Mouse (Mus musculus) kidney, embryonic 16.5 days (tissue): ENCODE data around the gene Hoxb8. TPM values are rescaled to one million over a fixed set of nuclear protein-coding genes. Genes with fewer than 3 reads are reported as not detected.

Experiments used
- ATAC-seq: fragments of 200-750 bp; cut with Nextera tagmentation; 2 replicates; pipeline ENCODE4 v1.8.0; 2017; ENCODE audit warnings: moderate TSS enrichment; ENCODE audit not compliant: low FRiP score, low TSS enrichment
- H3K27ac ChIP-seq: fragments of 300-500 bp; sonication (generic); 2 replicates; pipeline ENCODE4 v1.5.1; 2014; ENCODE audit warnings: low read length
- H3K27me3 ChIP-seq: fragments of 300-500 bp; sonication (generic); 2 replicates; pipeline ENCODE4 v1.6.1; 2014; ENCODE audit warnings: low read length, control low read depth, mixed read lengths; ENCODE audit not compliant: insufficient read depth
- H3K36me3 ChIP-seq: fragments of 300-500 bp; sonication (generic); 2 replicates; pipeline ENCODE4 v1.6.1; 2014; ENCODE audit warnings: low read length, control low read depth, mixed read lengths; ENCODE audit not compliant: insufficient read depth
- H3K4me1 ChIP-seq: fragments of 300-500 bp; sonication (generic); 2 replicates; pipeline ENCODE4 v1.6.1; 2014; ENCODE audit warnings: low read length, control low read depth, mixed read lengths; ENCODE audit not compliant: insufficient read depth
- H3K4me2 ChIP-seq: fragments of 300-500 bp; sonication (generic); replicated peaks from 2 replicates; pipeline ENCODE4 v1.6.1; 2014; ENCODE audit warnings: low read depth, low read length
- H3K4me3 ChIP-seq: fragments of 300-500 bp; sonication (generic); 2 replicates; pipeline ENCODE4 v1.5.1; 2014; ENCODE audit warnings: mild to moderate bottlenecking, low read length
- H3K9ac ChIP-seq: fragments of 300-500 bp; sonication (generic); replicated peaks from 2 replicates; pipeline ENCODE4 v1.6.1; 2014; ENCODE audit warnings: low read length
- H3K9me3 ChIP-seq: fragments of 300-500 bp; sonication (generic); 2 replicates; pipeline ENCODE4 v1.6.1; 2016; ENCODE audit warnings: low read length, control low read depth
- WGBS: fragments of 180-500 bp; shearing (Covaris S2); extraction: QIAGEN DNeasy Blood & Tissue Kit; methylation state at CpG from one replicate; pipeline ENCODE4 v1.1.7; 2014; 5-methylcytosine and 5-hydroxymethylcytosine counted together
- polyA plus RNA-seq: library from polyadenylated mRNA; unstranded; fragments of >200 nt; fragmentation: Nextera tagmentation; extraction: Ambion mirVana; gene quantifications from 2 replicates; pipeline ENCODE4 v1.2.1, GENCODE M21; 2015

Hoxb8 gene
- polyA plus RNA-seq, 1 experiment from 2014 or later: 9.5 TPM

DNA sequence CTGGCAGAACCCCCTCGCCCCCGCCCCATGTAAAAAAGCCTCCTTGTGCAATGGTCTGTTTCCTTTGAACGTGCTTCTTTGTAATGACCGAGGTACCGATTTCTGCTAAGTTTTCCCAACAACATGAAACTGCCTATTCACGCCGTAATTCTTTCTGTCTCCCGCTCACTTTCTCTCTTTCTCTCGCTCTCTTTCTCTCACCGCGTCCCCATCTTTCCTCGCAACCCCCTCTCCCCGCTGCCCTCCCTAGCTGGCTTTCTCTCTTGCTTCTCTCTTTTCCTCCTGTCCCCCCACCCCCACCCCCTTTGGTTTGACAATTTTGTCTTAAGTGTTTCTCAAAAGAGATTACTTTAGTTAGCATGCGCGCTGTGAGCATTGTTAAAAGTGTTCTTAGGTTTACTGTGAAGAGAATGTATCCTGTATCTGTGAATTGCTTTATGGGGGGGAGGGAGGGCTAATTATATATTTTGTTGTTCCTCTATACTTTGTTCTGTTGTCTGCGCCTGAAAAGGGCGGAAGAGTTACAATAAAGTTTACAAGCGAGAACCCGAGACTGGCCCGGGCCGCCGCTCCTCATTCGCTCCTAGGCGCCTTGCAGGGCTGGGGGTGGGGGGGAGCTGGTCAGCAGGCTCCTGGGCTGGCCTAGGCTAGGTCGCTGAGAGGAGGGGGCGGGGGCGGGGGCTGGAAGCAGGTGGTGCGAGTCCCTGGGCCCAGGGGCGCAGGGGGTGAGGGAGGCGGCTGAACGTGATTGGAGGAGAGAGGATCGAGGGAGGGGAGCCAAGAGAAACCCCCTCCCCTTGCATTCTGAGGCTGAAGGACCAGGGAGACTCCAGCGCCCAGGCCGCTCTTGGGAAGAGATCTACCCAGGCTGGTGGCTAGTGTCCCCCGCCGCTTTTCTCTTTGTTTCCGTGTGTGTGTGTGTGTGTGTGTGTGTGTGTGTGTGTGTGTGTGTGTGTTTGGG, 3.3 kb downstream of the Hoxb8 start:
- ATAC-seq: peak; percentile 95
- Histone ChIP-seq H3K4me3 (peak overlapping the region; percentile 84), H3K27me3 (no peaks in the 10 kb centered on the region), H3K9ac (peak overlapping the region; percentile 99), H3K4me2 (peak overlapping the region; percentile 90), H3K9me3 (no peaks in the 10 kb centered on the region), H3K27ac (peak overlapping the region; percentile 100), H3K4me1 (peaks cover 31% of the 10 kb centered on the region), H3K36me3 (no peaks in the 10 kb centered on the region)
- under 1% methylated on average over 33 of the region's 37 CpGs for WGBS

DNA sequence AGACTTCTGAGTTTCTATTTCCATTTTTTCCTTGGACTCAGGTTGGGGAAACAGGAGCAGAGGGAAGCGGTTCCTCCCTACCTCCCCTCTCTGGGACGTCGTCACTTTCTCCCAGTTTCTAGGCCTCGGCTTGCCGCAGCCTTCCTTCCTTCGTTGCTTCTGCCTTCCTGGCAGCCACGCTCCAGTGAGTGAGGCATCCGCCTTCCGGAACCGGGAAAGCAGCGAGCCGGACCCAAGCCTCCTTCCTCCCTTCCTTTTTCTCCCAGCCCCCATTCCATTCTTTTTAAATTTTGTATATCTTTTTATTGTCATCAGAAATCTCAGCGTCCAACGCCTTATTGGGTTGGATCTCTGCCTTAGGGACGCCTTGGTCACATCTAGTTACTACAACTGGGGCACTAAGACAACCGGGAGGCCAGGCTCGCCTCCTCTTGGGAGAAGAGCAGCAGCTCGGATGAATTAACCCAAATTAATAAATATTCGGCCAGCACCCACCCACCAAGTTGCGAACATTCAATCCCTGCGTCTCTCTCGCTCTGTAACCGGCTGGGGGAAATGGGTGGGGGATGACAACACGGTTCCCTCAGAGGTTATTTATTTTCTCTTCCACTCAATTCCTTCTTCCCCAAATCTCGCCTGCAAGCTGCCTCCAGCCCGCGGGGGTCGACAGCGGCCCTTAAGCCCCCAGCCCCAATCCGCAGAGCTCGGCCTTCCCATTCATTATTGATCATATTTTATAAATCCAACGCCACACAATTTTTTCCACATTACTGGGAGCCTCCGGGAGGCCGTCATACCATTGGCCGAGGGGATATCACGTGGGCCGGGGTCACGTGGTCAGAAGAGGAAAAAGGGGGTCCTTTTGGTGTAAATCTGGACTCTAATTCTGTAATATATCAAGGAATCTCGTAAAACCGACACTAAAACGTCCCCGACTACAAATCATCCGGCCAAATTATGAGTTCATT, 4.3 kb downstream of the Hoxb8 start, which contains the start of gene Hoxb7:
Gene Hoxb7 (plus strand): TSS at position 853 of the 968 bp plus-strand sequence.
- peak within 1 kb of the TSS; percentile 100 for H3K27ac ChIP-seq
- H3K9ac ChIP-seq: peak within 1 kb of the TSS; percentile 99
- no peaks in the 10 kb centered on the region for H3K27me3 ChIP-seq
- ATAC-seq: 0 out of 2 replicates have a peak, but pooled peaks have one; percentile 21
- peaks cover 34% of the 10 kb centered on the region for H3K4me1 ChIP-seq
- under 1% methylated on average over 43 of the region's 43 CpGs for WGBS
- H3K36me3 ChIP-seq: no peaks in the 10 kb centered on the region
- peak within 1 kb of the TSS; percentile 90 for H3K4me2 ChIP-seq
- no peaks in the 10 kb centered on the region for H3K9me3 ChIP-seq
- H3K4me3 ChIP-seq: peak within 1 kb of the TSS; percentile 84

DNA sequence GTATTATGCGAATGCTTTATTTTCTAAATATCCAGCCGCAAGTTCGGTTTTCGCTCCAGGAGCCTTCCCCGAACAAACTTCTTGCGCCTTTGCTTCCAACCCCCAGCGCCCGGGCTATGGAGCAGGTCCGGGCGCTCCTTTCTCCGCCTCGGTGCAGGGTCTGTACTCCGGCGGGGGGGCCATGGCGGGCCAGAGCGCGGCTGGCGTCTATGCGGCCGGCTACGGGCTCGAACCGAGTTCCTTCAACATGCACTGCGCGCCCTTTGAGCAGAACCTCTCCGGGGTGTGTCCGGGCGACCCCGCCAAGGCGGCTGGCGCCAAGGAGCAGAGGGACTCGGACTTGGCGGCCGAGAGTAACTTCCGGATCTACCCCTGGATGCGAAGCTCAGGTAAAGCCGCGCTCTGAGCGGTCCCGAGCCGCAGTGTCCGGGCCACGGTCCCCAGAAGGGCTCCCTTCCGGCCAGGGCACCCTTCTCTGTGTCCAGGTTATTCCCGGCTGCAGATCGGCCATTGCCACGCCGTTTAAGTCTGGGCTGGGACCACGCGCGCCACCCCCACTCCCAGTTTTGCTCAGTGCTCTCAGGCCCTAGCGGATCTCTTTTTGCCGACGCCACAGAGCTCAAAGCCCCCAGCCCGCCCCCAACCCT, 5.2 kb downstream of the Hoxb8 start:
- Histone ChIP-seq H3K4me1 (peaks cover 36% of the 10 kb centered on the region), H3K9me3 (no peaks in the 10 kb centered on the region), H3K4me3 (peak overlapping the region; percentile 84), H3K36me3 (no peaks in the 10 kb centered on the region), H3K27me3 (no peaks in the 10 kb centered on the region), H3K4me2 (peak overlapping the region; percentile 90), H3K9ac (peak overlapping the region; percentile 99), H3K27ac (peak overlapping the region; percentile 100)
- 0% methylated on average over 55 of the region's 55 CpGs for WGBS
- ATAC-seq: peak; percentile 2; the same call in 1 of the 2 replicates

DNA sequence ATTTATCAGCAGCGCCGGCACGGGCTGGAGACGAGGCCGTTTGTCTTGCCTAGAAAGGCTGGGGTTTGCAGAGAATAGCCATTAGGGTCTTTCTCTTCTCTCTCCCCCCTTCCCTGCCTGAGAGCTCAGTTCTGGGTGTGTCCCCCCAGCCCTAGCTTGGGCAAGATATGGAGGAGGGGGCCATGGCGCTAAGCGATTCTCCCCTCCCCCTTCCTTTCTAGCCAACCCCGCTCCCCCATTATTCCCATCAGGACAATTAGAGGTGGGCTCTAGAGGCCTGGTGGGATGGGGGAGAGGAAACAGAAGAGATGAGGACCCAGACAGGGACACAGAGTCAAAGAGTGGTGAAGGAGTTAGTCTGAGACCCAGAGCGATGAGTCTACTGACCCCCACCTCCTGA, 5.7 kb downstream of the Hoxb8 start:
- no peak for ATAC-seq
- 3% methylated on average over 9 of the region's 9 CpGs for WGBS
- Histone ChIP-seq H3K27ac (peak overlapping the region; percentile 100), H3K9me3 (no peaks in the 10 kb centered on the region), H3K4me3 (peak overlapping the region; percentile 84), H3K4me2 (peak overlapping the region; percentile 90), H3K36me3 (no peaks in the 10 kb centered on the region), H3K27me3 (no peaks in the 10 kb centered on the region), H3K4me1 (peaks cover 36% of the 10 kb centered on the region), H3K9ac (peak overlapping the region; percentile 99)

DNA sequence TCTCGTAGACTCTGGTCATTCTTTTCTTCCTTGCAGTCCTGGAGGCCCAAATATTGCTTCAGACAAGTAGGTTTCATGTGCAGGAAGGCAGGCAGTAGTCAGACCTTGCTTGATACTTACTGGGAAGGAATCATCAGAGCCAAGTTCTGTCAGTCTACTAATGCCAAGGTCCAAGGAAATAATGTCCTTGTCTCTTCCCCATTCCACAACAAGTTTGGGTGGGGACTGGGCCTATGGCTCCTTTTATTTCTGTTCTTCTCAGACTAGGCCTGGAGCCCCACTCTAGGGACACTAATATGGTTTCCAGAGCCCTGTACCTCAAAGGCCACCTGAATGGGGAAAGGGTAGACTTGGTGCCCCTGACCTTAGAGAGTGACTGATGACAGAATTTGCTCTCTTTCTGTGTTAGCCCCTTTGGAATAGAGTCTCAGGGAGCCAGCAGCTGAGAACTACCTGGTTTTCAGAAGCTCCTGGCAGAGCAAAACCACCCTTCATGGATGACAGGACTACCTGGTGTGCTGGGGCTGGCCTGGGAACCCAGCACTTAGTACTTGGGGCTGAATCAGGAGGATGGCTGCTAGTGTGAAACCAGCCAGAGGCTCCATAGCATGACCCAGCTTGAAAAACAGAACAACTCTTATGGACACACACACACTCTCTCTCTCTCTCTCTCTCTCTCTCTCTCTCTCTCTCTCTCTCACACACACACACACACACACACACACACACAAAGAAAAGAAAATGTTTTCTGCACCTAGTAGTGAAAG, 6.9 kb downstream of the Hoxb8 start:
- H3K27me3 ChIP-seq: no peaks in the 10 kb centered on the region

DNA sequence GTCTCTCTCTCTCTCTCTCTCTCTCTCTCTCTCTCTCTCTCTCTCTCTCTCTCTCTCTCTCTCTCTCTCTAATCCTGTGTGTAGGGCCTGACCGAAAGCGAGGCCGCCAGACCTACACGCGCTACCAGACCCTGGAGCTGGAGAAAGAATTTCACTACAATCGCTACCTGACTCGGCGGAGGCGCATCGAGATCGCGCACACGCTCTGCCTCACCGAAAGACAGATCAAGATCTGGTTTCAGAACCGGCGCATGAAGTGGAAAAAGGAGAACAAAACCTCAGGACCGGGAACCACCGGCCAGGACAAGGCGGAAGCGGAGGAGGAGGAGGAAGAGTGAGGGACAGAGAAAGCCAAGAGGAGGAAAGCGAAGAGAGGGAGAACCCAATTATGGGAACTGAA, 7.6 kb downstream of the Hoxb8 start:
- H3K4me2 ChIP-seq: peak overlapping the region; percentile 90
- WGBS: 29% methylated on average over 20 of the region's 21 CpGs
- H3K36me3 ChIP-seq: no peaks in the 10 kb centered on the region
- peak overlapping the region; percentile 100 for H3K27ac ChIP-seq
- no peaks in the 10 kb centered on the region for H3K27me3 ChIP-seq
- H3K4me1 ChIP-seq: peaks cover 36% of the 10 kb centered on the region
- no peak for ATAC-seq
- H3K9me3 ChIP-seq: no peaks in the 10 kb centered on the region
- peak overlapping the region; percentile 99 for H3K9ac ChIP-seq
- H3K4me3 ChIP-seq: peak overlapping the region; percentile 84

More for the DNA sequence above, 6.9 kb downstream of the Hoxb8 start:
- Histone ChIP-seq H3K4me3 (peak overlapping the region; percentile 84), H3K27ac (peak overlapping the region; percentile 100), H3K36me3 (no peaks in the 10 kb centered on the region), H3K9ac (peak overlapping the region; percentile 99), H3K4me2 (peak overlapping the region; percentile 90), H3K9me3 (no peaks in the 10 kb centered on the region), H3K4me1 (peaks cover 36% of the 10 kb centered on the region)
- ATAC-seq: no peak
- WGBS: 31% methylated on average over 1 of the region's 1 CpGs

DNA sequence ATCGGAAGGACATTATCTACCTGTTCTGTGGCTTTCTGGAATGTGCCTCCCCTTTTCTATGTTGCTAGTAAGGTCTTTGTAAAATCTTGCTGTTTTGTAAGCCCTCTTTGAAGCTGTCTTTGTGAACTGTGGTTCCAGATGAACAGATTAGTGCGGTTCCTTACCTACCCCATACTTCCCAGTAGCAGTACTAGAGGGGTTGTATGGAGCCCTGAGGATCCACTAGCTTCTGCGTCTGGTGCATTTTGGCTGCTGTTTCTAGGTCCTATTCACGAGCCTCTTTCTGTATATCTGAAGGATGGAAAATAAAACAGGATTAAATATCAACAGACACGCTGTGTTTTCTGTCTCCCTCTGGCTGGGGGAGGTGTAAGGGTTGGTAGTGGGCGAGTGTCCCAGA, 8.1 kb downstream of the Hoxb8 start:
- ATAC-seq: no peak
- WGBS: 32% methylated on average over 6 of the region's 6 CpGs
- Histone ChIP-seq H3K9ac (peak overlapping the region; percentile 99), H3K4me2 (peak overlapping the region; percentile 90), H3K9me3 (no peaks in the 10 kb centered on the region), H3K4me1 (peaks cover 36% of the 10 kb centered on the region), H3K36me3 (no peaks in the 10 kb centered on the region), H3K4me3 (peak overlapping the region; percentile 84), H3K27ac (peak overlapping the region; percentile 100), H3K27me3 (no peaks in the 10 kb centered on the region)

DNA sequence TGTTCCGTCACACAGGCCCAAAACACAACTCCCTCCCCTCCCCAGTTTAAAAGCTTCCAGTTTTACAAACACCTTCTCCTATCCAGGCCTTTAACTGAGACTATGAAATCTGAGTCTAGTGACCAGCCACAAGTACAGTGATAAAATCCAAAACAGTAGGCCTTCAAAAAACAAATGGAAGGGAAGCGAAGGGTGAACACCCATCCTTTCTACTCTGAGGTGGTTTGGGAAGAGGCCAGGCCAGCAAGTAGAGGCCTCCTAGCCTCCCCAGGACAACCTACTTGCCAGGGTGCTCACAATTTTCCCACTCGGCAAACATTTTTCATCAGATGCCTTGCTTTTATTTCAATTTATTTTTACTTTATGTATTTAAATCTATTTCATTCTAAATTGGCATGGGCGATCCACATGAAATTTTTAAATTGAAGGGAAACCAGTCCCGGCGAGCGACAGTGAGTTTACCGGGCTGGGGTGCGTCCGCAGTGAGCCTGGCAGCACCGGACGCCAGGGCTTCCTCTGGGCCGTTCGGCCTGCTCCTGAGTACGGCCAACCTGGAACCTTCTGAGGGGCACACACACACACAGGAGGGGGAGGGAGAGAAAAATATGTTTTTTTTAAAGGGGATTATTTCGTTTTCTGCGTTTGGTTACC, 9.1 kb downstream of the Hoxb8 start:
- peak overlapping the region; percentile 37 for H3K4me3 ChIP-seq
- no peaks in the 10 kb centered on the region for H3K27me3 ChIP-seq
- peak overlapping the region; percentile 99 for H3K9ac ChIP-seq
- H3K36me3 ChIP-seq: no peaks in the 10 kb centered on the region
- H3K4me2 ChIP-seq: peak overlapping the region; percentile 90
- ATAC-seq: no peak
- 23% methylated on average over 17 of the region's 17 CpGs for WGBS
- peaks cover 41% of the 10 kb centered on the region for H3K4me1 ChIP-seq
- H3K9me3 ChIP-seq: no peaks in the 10 kb centered on the region
- H3K27ac ChIP-seq: peak overlapping the region; percentile 100
